Mouse (Mus musculus): Measurements from ENCODE around the gene Elmo2.

Elmo2 gene

DNA sequence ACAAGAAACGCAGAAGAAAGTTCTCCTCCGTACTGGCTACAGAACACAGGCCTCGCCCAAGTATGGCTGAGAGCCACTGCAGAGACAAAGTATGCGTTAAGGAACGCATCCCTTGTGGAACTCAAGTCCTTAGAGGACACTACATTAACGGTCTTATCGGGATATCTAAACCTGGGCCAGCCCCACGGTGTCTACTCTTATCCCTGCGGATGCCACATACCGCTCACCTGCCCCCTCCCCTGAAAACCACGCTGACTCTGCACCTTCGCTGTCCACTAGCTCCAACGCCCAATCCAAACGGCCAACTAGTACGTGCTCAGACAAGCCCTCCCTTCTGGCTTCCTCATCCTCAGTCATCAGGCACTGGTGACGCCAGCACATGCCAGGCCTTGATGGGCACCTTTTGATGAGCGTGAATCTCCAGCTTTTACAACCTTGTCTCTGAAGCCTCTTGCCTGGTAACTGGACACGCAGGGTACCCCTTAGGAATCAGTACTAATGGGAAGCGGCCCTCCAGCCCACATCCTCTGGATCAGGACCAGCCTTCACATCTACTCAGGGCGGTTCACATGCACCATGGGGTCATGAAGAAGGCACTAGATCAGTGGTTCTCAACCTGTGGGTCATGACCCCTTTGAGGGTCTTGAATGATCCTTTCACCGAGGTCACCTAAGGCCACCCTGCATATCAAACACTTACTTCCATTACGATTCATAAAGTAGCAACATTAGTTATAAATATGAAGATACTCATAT, 4.1 kb downstream of the Elmo2 start:
- DNase-seq = no peak

DNA sequence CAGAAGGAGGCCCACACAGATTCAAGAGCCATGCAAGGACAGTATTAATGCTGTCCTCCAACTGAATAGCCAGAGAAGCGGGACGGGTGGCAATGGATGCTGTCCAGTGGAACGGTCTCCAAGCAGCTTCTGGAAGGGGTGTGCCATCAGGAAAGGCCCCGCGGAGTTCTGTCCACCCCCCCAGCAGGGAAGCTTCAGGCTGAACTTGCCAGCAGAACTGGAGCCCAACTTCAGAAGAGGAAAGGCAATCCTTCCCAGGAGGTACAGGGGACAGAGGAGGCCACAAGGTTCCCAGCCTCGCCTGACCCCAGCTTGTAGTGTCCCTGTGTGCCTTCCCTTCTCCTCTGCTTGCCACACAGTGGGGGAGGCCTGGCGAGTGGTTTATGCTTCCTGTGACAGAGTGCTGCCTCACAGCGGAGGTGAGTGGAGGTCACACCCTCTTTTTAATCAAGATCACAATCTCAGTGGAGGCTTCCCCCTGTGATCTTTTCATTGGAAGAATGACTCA, 4.8 kb downstream of the Elmo2 start:
- no peak for DNase-seq

DNA sequence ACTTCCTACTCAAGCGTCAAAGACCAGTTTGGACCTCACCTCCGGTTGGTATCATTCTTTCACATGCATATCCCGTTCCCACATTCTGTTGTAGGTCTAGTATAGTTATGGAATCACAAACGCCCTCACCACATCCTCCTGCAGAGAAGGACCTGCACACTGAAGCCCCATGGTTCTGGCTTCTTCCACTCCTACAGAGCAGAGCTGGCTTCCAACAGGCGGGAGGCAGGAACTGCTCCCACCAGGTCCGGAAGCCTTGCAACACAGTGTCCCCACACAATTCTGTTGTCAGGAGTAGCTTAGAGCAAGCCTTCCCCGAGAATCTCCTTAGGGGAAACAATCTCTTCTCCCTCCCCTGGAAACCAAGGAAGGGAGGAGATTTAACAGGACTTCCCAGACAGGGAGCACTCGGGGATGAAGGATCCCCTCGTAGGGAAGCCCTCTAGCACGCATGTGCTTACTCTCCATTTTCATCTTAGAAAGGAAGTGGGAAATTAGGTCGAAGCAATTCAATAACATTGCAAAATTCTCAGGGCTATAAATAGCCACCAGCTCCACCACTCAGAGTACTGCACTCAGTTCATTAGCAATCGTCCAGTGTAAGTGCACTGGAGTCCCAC, 5.6 kb downstream of the Elmo2 start:
- DNase-seq = no peak

DNA sequence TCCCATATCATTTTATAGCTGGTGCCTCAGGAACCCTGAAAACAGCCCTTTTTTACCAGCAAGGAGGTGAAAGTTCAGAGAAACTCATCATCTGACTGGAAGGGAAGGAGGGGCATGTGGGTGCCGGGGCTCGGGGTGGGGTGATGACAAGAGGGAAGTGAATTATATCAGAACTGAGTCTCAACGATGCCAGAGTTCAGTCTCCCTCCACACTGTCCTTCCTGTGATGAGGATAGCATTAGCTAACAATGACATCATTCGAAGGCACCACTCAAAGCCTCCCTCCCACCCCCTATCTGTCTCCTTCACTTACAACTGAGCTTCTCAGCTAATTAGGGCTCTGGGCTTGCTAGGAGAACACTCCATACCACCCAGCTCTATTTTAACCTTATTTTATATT, 6.8 kb downstream of the Elmo2 start:
- no peak for DNase-seq

DNA sequence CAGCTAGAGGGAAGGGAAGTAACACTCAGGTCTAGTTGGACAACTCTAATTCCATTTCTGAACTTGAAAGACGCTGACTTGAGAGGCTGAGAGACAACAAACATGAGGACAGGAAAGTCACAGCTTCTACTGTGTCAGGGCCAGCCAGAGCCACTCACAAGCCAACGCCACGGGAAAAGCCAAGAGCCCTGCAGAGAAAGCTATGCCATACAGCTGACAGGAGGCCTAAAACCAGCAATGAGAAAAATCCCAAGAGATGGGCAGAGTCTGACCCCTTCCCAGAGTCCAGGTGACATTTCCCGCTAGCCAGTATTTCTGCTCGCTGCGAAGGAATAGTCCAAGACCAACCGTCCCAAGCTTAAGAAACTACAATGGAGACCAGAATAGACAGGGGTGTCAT, 7.3 kb downstream of the Elmo2 start:
- no peak for DNase-seq

DNA sequence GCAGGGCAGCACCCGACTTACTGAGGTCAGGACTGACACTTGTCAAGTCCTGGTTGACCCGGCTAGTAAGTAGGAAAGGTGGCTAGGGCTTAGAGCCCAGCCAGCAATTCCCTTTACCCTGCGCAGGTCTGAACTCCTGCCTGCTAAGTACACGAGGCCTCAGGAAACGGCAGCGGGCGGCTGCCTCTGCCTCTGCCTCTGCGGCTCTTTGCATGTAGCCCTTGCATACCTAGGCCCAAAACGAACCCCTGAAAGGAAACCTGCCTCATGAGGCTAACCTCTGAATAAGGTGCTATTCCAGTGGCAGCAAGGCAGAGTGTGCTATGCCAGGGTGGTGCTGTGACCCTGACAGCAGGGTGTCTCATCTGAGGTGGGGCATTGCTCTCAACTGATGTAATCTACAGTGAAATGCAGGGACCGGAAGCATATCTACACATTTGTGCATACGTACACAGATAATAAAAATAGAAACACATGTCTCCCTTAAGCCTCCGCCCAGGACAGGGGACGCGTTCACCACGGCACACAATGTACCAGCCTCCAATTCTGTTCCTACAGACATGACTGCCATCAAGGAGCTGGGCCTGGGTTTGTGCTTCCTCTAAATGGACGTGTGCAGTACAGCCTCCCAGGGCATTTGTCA, 8.5 kb downstream of the Elmo2 start:
- DNase-seq = no peak

DNA sequence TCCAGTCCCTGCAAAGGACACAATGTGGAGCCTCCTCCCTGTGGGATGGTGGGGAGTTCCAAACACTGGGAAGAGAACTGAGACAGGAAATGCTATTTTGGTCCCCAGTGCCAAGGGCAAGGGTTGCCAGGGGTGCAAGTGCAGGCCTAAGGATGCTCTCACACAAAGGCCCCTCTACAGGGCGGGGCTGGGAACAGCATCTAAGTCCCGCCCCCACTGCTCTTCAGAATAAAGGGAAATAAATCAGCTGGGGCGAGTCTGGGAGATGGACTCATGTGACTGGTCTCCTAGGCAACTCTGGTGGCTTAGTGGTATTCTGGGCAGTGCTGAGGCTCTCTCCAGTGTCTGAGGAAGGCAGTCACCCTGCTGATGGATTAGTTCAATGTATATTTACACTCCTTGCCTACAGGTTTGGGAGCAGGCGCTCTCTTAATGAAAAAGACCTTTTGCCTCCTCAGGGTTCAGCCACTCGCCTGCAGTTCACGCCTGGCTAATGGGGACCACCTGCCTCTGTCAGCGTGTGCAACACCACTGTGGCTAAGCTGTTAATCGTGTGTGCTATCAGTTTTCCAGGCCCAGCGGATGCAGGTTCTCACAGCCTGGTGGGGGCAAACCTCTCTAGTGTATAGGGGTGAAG, 9.3 kb downstream of the Elmo2 start:
- DNase-seq = peak; percentile 95

DNA sequence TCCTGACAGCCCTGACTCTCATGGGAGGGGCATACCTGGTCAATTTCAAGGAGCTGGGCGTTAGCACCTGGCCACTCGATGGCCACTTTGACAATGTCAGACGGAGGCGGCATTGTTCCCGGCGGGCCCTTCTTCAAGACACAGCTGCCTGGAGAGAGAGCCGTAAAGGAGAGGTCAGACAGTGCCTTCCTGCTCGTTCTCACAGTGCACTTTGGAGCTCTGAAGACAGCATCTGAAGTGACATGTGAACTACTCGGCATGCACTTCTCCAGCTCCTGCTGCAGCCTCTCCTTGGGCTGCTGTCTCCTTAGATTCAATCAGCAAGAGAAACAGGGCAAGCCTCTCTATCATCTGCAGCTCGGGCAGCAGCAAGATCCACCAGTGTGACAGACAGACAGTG, 10.1 kb downstream of the Elmo2 start:
- no peak for DNase-seq

DNA sequence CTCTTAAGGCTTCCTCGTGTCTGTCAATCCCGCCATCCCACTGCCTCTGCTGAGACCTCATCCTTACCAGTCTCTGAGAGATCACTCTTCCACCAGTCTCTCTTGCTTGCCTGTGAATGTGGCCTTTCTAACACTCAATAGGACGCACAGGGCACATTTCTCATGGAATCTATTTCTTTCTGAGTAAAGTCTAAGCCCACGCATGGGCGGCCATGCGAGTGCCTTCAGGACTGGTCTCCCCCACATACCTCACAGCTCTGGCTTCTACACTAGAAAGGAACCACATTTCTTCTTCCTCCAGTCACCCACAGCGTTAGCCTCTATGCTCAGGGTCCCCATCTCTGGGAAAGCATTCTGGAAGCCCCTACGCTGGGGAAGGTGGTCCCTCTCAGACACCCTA, 12.1 kb downstream of the Elmo2 start:
- DNase-seq = no peak

DNA sequence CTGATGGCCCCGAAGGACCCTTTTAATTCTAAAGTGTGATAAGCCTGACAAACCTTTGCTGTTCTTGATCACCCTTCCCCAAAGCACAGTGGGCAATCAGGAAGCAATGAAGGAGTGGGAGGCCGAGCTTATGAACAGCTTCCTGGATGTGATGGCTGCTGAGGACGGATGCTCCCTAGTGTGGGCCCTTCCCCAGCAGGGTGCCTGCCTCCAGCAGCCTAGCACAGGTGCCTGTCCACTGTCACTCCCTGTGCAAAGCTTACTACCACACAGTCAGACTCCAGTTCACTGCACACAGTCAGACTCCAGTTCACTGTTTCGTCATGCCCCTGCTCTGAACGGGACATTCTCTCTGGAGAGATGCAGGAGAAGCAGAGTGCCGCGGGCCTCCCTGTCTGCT, 13.9 kb downstream of the Elmo2 start:
- no peak for DNase-seq

DNA sequence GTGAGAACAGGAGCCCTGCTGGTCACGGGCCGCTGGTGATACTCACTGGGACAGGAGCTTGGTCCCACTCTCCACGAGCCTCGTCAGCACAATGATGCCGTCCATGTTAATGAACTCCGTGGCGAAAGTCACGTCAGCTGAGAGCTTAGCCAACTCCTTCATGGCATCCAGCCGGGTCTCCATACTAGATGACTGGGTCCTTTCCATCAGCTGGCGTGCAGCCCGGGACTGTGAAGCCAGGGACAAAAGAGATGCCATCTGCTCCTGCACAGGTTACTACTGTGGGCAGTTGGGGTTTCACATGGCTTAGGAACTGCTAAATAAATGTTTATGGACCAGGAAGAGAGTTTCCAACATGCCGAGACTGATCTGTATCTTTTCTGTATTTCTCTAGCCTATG, 14.7 kb downstream of the Elmo2 start:
- DNase-seq = no peak

DNA sequence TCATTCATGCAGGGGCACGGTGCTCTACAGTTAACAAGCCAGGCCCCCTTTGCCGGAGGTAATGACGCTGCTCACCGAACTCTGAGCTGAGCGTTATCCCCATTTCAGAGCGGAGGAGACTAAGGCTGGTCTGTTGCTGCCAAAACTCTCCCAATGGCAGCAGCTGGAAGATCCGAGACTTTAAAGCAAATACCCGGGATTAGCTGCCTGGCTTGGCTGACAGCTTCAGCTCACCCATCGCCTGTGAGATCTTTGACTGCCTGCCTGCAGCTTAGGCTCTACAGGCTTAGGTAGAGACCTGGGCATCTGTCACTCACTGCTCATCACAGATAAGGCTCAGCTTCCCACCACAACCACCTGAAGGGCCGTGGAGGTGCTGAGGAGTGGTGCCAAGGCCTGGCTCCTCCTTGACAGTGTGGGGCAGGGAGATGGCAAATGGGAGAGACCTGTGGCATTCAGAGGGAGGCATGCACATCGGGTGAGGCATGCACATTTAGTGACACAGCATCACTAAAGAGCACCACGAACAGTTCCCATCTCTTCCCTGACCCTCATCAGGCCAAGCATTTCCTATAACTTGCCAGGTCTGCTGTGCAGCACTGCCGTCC, 15.4 kb downstream of the Elmo2 start:
- no peak for DNase-seq

DNA sequence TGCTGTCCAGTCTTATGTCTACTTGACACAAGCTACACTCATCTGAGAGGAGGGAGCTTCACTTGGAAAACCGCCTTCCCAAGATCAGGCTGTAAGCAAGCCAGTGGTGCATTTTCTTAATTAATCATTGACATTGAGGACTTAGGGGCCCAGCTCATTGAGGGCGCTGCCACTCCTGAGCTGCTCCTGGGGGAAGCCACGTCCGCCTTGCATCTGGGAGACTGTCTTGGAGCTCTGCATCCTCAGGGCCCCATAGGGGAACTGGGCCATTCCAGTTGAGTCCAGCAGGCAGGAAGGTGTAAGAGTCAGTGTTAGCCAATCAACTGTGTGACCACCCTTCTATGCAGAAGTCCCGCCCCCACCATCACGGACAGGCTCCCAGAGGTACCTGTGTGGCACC, 18.5 kb downstream of the Elmo2 start:
- no peak for DNase-seq

DNA sequence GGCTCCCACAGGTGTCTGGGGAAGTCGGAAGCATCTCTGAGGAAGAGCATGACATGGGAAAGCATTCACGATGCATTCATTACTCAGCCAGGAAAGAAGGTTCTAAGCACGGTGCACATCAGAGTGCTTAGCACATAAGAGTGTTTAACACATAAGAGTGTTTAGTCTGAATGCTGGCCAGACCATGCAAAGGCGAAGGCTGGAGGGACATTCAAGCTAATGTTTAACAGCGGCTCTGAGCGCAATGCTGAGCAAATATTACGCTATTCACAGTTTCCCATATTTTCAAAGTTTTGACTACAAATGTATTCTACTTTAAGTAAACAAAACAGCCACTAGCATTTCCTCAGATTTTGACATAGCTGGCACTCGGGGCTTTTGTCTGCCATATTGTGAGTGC, 20.8 kb downstream of the Elmo2 start:
- no peak for DNase-seq

DNA sequence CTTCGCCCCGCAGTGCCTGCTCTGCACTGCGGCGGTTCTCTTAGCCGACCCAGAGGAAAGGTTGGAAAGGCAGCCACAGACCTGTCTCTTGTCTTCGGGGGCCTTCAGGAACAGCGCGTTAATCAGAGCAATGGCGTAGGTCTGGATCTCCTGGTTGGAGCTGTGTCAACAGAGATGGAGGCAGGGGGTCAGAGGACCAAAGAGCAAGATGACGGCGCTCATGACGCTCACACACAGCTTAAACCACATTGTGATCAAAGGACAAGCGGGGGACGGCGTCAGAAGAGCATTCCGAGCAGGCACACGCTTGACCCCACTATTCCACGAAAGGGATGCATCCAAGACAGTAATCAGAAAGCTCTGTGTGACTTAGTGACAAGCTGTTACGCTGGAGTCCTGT, 21.5 kb downstream of the Elmo2 start:
- DNase-seq = no peak

DNA sequence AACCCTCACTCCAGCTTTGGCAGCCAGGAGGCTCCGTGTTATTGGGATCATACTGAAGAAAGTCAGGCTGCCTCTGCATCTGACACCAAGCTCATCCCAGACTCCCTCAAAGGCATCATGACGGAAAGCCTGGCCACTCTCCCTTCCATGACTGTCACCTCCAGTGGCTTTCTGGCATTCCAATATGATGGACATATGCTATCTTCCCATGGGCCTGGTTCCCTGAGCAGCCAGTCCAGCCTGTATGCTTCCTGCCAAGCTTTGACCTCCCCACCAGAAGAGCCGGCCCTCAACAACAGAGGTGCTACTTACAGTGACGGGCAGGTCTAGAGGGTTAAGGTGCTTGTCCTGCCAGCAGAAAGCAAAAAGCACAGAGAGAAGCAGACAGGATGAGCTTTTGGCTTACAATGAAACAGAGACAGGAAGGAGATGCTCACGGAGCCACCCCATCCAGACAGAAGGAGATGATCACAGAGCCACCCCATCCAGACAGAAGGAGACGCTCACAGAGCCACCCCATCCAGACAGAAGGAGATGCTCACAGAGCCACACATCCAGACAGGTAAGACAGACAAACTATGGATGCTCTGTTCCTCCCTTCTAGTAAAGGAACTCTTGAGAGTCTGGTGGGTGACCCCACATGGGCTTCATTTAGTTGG, 22.8 kb downstream of the Elmo2 start:
- DNase-seq = no peak

DNA sequence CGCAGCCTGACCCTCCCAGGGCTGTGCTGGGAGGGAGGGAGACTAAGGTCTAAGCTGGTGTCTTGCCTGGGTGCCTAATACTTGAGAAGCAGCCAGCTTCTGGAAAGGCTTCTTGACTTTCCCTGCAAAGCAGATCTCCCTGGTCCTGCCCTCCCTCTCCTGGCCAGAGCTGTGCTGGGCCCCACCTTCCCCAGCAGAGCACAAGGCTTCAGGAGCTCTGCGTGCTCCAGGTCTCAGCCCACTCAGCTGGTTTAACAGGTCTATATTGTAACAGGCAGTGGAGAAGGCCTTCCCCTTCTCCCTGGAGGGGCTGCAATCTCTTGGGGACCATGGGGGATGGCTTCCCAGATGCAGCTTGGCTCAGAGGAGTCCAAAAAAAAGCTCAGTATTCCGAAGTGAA, 24.9 kb downstream of the Elmo2 start:
- no peak for DNase-seq

DNA sequence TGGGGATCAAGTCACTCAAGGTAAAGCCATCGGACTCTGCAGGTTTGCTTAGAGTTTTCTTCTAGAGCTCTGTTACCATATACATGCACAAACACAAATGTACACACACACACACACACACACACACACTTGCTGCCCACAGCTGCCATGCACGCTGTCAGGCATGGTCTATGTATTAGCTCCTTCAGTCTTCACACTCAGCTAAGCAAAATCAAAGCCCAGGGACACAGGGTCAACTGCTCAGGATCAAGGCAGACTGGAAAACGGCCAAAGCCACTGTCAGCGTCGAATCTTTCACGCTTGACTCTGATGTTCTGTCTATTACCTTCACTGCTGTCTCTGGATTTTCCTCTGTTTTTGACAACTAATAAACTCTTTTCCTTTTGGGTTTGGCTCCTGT, 25.4 kb downstream of the Elmo2 start:
- DNase-seq = no peak

DNA sequence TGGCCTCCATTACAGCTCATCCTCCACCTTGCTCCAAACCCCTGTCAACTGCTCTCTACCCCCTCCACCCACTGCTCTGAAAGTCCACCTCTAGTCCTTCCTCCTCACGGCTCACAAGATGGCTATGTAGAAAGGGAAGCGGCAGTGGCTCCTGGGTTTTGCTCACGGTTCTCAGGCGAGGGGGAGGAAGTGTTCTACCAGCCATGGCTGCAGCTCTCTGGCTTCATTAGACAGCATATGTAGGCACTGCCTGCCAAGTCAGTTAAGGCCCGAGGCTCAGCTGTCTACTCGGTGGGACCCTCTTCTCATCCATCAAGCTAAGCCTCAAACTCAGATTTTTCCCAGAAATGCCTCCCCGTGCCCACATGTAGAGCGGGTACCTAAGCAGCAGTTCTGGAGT, 25.9 kb downstream of the Elmo2 start:
- no peak for DNase-seq

DNA sequence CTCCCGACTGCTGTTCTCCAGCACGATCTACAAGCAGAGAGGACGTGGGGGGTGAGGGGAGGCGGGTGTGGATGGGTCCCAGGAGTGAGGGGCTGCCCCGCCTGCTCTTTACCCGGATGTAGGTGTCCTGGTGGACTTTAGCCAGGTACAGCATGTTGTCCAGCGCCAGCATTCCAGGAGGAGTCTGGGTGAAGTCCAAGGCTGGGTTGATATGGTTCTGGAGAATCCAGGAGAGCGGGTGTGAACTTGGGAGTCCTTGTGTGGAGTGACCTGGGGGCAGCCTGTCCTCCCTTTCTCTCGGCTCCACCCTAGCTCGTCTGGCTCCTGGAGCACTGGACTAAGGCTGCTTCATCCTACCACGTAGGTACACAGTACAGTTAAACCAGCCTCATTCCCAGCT, 28.9 kb downstream of the Elmo2 start:
- no peak for DNase-seq

DNA sequence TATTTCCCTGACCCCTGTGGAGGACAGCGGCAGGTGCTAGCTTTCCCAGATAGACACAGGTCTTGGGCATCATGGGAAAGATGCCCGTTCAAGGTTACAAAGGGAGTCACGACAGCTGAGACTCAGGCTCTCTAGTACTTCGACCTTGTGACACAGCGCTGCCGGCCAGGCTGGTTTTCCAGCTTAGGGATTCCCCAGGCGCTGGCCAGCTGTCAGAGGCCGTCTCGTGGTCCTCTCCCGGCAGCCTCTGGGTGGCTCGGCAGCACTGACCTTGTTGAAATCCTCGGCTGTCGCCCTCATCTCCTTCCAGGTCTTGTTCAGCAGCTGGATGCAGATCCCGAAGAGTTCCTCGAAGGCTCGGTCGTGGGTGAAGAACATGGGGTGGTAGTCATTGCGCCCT, 29.7 kb downstream of the Elmo2 start:
- DNase-seq = no peak

DNA sequence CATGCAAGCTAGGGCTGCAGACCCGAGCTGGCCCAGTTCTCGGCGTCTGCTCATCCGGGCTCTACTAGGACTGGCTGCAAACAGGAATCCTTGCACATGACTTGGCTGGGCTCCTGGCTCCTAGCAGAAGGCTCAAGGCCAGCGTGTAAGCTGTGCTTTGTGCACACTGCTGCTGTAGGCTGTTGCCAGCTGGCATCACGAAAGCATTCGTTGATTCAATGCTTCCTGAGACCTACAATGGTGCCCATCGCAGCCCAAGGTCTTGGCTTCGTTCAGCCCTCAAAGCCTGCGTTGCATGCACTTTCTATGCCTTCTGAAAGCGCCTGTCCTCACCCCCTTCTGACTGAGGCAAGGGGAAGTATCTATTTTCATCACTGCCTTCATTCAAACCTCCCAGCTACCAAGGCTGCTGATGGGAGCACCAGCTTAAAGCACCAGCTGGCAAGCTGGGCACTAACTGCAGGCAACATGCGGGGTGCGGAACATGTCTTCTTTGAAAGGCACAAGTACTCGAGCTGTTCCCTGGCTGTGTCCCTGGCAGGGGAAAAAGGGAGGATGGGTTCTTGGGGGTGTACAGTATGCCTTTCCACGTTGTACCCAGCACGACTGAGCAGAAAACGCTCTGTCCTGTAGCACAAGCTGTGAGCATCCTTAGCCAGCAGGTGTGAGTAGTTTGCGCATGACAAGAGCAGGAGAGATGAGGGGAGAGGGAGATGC, 37.8 kb downstream of the Elmo2 start:
- no peak for DNase-seq

Measured in embryo, embryonic 11 days (tissue).